Mouse (Mus musculus): ENCODE measurements around the gene Igsf3.

Igsf3 gene

GRCm38 (mm10) chr3:101377256-101378024 lies 557 bp downstream of the Igsf3 start:
- no peak for DNase-seq

GRCm38 (mm10) chr3:101378102-101378501 lies 1.2 kb downstream of the Igsf3 start:
- DNase-seq, result peak; percentile 31

GRCm38 (mm10) chr3:101379789-101380188 lies 2.9 kb downstream of the Igsf3 start:
- peak; percentile 56 for DNase-seq

GRCm38 (mm10) chr3:101381691-101382090 lies 4.8 kb downstream of the Igsf3 start:
- no peak for DNase-seq

- DNase-seq, result no peak
These were observed 5.9 kb downstream of the Igsf3 start for GRCm38 (mm10) chr3:101382751-101383150.

- DNase-seq, result peak; percentile 71
These were observed 9.6 kb downstream of the Igsf3 start for GRCm38 (mm10) chr3:101386430-101387016.

- no peak for DNase-seq
These were observed 11.0 kb downstream of the Igsf3 start for GRCm38 (mm10) chr3:101387849-101388248.

GRCm38 (mm10) chr3:101389566-101389965 lies 12.7 kb downstream of the Igsf3 start:
- no peak for DNase-seq

GRCm38 (mm10) chr3:101390472-101390871 lies 13.6 kb downstream of the Igsf3 start:
- no peak for DNase-seq

GRCm38 (mm10) chr3:101391991-101392390 lies 15.1 kb downstream of the Igsf3 start:
- DNase-seq, result no peak

- no peak for DNase-seq
These were observed 16.3 kb downstream of the Igsf3 start for GRCm38 (mm10) chr3:101393103-101393644.

GRCm38 (mm10) chr3:101393659-101394539 lies 17.0 kb downstream of the Igsf3 start:
- peak; percentile 38 for DNase-seq

GRCm38 (mm10) chr3:101395341-101395740 lies 18.5 kb downstream of the Igsf3 start:
- DNase-seq, result no peak

GRCm38 (mm10) chr3:101396061-101396460 lies 19.2 kb downstream of the Igsf3 start:
- no peak for DNase-seq

- DNase-seq, result no peak
These were observed 19.9 kb downstream of the Igsf3 start for GRCm38 (mm10) chr3:101396726-101397263.

- DNase-seq, result no peak
These were observed 20.5 kb downstream of the Igsf3 start for GRCm38 (mm10) chr3:101397422-101397821.

GRCm38 (mm10) chr3:101398071-101398786 lies 21.3 kb downstream of the Igsf3 start:
- peak; percentile 25 for DNase-seq

- no peak for DNase-seq
These were observed 22.0 kb downstream of the Igsf3 start for GRCm38 (mm10) chr3:101398877-101399276.

GRCm38 (mm10) chr3:101401501-101401900 lies 24.6 kb downstream of the Igsf3 start:
- no peak for DNase-seq

GRCm38 (mm10) chr3:101404620-101405415 lies 27.9 kb downstream of the Igsf3 start:
- DNase-seq, result peak; percentile 56

- peak; percentile 62 for DNase-seq
These were observed 28.6 kb downstream of the Igsf3 start for GRCm38 (mm10) chr3:101405495-101405894.

Measured in lung, postnatal 36 days (tissue).